Mouse (Mus musculus) lung, adult 18-20 months (tissue): ENCODE measurements around the gene Tnfsf11.

Experiments
- DNase-seq, 2 experiments: peaks; one replicate each; pipeline ENCODE4 v3.0.0; 2022; ENCODE audit warnings: mixed read lengths in 2 of 2

Gene Tnfsf11

GRCm38 (mm10) chr14:78307286-78308237, at the start of gene Tnfsf11:
Tnfsf11 (minus strand) TSS chr14:78308043.
- DNase-seq: no peak

- no peak for DNase-seq
Observed at GRCm38 (mm10) chr14:78356764-78357163, 48.9 kb upstream of the Tnfsf11 start.

GRCm38 (mm10) chr14:78355381-78355780, 47.5 kb upstream of the Tnfsf11 start:
- no peak for DNase-seq

DNA sequence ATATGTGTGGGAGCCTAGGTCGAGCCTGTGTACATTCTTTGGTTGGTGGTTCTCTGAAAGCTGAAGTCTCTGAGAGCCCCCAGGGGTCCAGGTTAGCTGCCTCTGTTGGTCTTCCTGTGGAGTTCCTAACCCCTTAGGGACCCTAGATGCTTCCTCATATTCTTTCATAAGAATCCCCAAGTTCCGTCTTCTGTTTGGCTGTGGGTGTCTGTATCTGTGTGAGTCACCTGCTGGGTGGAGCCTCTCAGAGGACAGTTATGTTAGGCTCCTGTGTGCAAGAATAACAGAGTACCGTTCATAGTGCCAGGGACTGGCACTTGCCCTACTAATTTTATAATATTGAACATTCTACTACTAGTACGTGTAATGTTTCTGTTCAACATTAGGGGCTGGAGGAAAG, 45.0 kb upstream of the Tnfsf11 start:
- no peak for DNase-seq

- DNase-seq: no peak
Observed at GRCm38 (mm10) chr14:78351544-78351943, 43.7 kb upstream of the Tnfsf11 start.

DNA sequence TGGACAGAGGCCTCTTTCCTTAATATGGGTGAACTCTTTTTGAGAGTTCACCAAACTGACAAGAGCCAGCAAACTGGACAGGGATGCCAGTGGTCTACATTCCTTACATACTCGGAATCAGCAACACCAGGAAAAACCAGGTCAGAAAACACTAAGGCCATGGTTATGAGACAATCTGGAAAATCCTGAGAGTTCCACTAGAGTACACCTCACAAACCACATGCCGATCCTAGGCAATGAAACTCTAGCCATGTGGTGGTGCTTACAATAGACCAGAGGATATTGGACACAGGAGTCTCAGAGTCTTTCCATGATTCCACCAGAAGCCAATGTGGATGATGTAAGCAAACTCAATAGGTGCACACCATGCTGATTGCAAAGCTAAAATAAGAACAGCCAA, 39.9 kb upstream of the Tnfsf11 start:
- no peak for DNase-seq

DNA sequence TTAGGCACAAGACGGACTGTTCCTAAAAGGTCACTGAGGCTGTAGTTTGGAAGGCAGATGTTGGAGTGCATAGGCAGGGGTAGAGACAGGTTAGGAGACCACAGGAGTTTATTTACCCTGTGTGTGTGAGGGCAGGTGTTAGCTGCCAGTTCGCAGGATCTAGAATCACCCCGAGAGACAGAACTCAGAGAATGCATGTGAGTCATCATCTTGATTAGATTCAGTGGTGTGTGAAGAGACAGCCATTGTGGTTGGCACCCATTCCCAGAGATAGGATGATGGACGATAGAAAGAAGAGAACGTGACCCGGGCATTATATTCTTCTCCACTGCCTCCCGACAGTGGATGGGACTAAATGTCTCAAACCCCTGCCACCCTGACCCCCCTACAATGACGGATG, 35.2 kb upstream of the Tnfsf11 start:
- DNase-seq: no peak

- DNase-seq: no peak
Observed at GRCm38 (mm10) chr14:78342146-78342545, 34.3 kb upstream of the Tnfsf11 start.

DNA sequence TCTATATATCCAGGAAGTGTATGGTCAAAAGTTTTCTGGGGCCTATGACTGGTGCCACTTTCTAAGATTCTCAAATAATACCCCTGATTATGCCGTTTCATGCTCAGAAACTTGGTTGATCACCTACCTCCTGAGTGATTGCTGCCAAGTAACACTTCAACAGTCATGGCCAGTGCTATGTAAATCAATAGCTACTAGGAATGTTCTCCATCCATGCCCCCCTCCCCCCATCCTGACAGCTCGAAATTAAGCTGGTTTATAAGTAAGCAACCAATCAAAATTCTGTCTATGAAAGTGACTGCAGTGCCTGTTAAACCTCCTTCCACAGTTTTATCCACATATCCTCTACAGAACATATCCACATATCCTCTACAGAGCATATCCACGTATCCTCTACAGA, 25.5 kb upstream of the Tnfsf11 start:
- DNase-seq: no peak

- DNase-seq: no peak
Observed at GRCm38 (mm10) chr14:78331368-78331767, 23.5 kb upstream of the Tnfsf11 start.

DNA sequence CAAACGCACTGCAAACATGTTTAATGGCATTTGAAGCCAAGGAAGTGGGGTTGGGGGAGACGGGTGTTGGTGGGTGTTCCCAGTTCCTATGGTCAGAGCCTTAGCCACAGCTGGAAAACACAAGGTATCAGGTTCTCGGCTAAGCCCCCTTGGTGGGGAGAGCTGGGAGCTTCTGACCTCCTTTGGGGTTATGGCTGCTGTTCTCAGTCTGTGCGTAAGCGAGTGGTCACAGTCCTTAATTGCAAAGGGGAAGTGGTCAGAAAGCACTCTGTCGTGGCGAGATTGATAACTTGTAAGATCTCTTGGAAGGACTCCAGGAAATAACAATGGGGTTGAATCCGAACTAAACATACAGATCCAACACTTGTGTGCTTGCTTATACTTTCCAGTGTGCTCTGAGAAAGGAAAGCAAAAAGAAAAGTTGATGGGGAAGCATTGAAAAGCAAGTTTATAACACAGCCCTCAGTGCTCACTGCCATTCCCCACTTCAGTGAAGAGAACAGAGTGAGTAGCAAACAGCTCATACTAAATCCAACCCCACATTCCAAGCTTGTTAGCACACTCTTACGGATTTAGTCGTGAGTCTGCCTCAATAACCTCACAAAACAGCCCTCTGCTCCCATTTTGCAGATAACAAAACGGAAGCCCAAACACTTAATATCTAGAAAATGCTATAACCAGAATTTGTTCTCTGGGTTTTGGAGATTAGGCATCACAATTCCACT, 22.9 kb upstream of the Tnfsf11 start:
- no peak for DNase-seq

- DNase-seq: peak in 1 of 2 experiments; percentile 15
Observed at GRCm38 (mm10) chr14:78329765-78330451, 22.1 kb upstream of the Tnfsf11 start.

DNA sequence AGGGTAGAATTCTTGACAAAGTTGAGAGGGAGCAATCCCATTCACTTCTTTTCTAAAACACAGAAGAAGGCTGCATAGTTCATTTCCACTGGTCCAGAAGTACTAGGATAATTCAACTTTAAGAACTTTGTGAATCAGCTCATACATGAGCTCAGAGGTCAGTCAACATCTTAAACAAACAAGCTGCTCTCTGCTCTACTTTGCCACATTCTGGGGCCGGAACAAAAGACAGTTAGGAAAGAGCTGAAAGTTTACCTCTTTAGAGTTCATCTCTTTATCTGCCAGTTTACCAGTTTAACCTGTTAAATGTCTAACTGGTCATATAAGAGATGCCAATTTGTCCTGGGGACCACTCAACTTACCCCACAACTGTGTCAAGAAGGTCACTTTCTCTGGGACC, 15.5 kb upstream of the Tnfsf11 start:
- no peak for DNase-seq

GRCm38 (mm10) chr14:78322916-78323315, 15.1 kb upstream of the Tnfsf11 start:
- no peak for DNase-seq

- no peak for DNase-seq
Observed at GRCm38 (mm10) chr14:78320248-78320647, 12.4 kb upstream of the Tnfsf11 start.

DNA sequence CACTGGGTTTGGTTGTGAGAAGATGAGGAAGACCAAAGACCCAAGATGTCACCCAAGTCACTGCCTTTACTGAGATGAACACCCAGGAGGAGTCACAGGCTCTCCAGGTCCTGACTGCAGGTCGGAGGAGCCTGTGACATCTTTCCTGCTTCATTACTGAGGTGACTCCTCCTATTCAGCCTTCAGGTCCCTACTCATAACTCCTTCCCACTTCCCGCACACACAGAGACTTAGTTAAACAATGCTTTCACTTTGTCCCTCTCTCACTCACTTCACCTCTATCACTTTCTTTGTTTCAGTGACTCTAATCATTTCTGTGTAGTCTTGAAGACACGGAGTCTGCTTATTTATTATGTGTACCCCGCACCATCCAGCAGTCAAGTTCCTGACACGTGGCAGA, 11.7 kb upstream of the Tnfsf11 start:
- no peak for DNase-seq

DNA sequence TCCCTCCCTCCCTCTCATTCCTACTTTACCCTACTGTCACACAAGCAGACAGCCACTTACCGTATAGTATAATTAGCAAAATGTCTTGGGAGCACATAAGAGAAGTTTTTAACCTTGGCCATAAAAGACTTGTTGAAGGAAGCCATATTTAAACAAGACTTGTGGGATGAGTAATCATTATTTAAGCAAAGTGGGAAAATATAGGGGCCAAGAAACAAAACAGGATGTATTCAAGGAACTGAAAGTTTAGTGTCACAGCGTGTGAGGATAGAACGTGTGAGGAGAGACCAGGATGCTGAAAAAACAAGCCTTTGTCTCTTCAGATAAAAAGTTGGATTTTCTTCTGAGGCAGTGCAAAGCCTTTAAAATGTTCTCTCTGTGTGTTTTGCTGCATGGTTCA, 11.2 kb upstream of the Tnfsf11 start:
- no peak for DNase-seq

- DNase-seq: no peak
Observed at GRCm38 (mm10) chr14:78317623-78318022, 9.8 kb upstream of the Tnfsf11 start.

GRCm38 (mm10) chr14:78300914-78301313, 6.9 kb downstream of the Tnfsf11 start:
- DNase-seq: no peak

DNA sequence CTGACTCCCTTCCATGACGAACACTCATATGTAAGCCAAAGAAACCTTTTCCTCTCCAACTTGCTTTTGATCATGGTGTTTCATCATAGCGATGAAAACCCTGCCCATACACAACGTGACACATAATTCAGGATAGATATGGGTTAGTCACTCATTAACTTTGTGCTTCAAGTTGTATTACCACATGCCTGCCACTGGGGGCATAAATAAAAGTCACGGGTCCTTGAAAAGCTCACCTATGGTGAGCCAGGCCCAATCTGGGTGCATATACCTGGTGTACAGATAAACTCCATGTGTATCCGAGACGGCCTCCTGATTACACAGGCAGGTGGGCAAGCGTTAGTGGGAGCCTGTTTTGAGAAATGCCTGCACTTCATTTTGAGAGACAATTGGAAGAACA, 15.2 kb downstream of the Tnfsf11 start:
- DNase-seq: no peak

DNA sequence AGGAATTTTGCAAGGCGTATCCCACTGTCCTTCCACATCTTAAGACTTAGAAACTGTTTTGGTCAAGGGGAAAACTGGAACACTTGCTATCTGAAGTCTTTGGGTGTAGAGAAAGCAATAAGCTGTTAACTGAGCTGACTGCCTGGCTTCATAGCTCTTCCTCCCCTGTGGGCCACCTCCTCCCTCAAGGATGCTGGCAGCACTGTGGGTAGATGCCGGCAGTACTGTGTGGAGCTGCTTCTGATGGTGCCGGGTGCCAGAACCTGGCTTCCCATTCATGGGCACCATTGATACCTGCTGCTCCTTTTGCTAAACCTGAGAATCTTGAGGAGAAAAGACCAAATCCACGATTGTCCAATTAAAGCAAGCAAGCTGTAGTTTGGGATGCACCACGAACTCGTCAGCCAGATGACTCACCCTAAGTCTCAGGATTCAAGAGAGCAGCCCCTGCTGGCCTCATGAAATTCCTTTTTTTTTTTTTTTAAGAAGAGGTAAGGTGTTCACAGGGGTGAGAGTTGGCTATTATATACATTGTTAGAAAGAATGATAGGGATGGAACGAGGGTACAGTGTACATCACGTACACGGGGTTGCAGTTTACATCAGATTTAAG, 17.8 kb downstream of the Tnfsf11 start:
- no peak for DNase-seq

DNA sequence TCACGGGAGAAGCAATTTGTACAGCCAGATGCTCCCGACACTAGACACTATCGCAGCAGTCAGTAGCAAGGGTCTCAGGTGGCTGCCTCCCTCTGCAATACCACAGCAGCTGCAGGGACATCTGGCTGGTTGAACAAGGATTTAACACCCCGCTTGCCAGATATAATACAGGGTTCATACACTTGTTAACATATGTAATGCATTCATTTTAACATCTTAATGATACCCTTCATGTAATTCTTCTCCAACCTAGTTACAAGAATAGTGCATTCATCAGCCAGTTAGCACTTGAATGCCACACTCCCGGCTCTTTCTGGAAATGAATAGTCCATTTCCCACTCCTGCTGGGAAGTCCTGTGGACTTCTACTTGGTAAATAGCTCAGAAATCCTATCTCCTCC, 18.9 kb downstream of the Tnfsf11 start:
- DNase-seq: no peak
